Mouse (Mus musculus) midbrain, embryonic 12.5 days (tissue): ENCODE data around the gene Comp. TPM values are rescaled to one million over a fixed set of nuclear protein-coding genes. Genes with fewer than 3 reads are reported as not detected.

Experiments
- ATAC-seq: fragments of 200-750 bp; cut with Nextera tagmentation; 2 replicates; pipeline ENCODE4 v1.8.0; 2017; ENCODE audit warnings: low read depth, moderate TSS enrichment, moderate library complexity; ENCODE audit not compliant: low FRiP score
- H3K27ac ChIP-seq: fragments of 300-500 bp; sonication (generic); replicated peaks from 2 replicates; pipeline ENCODE4 v1.5.1; 2016; ENCODE audit warnings: mild to moderate bottlenecking
- H3K27me3 ChIP-seq: fragments of 300-500 bp; sonication (generic); 2 replicates; pipeline ENCODE4 v1.6.1; 2016; ENCODE audit warnings: mild to moderate bottlenecking
- H3K36me3 ChIP-seq: fragments of 300-500 bp; sonication (generic); 2 replicates; pipeline ENCODE4 v1.6.1; 2016
- H3K4me1 ChIP-seq: fragments of 300-500 bp; sonication (generic); 2 replicates; pipeline ENCODE4 v1.6.1; 2016
- H3K4me2 ChIP-seq: fragments of 300-500 bp; sonication (generic); replicated peaks from 2 replicates; pipeline ENCODE4 v1.6.1; 2016; ENCODE audit warnings: mild to moderate bottlenecking, moderate library complexity
- H3K4me3 ChIP-seq: fragments of 300-500 bp; sonication (generic); 2 replicates; pipeline ENCODE4 v1.5.1; 2016; ENCODE audit warnings: mild to moderate bottlenecking
- H3K9ac ChIP-seq: fragments of 300-500 bp; sonication (generic); replicated peaks from 2 replicates; pipeline ENCODE4 v1.6.1; 2016; ENCODE audit warnings: mild to moderate bottlenecking, moderate library complexity
- H3K9me3 ChIP-seq: fragments of 300-500 bp; sonication (generic); 2 replicates; pipeline ENCODE4 v1.6.1; 2016; ENCODE audit warnings: mild to moderate bottlenecking
- WGBS: fragments of 180-500 bp; shearing (Covaris S2); methylation state at CpG from one replicate; pipeline ENCODE4 v1.1.7; 2016; 5-methylcytosine and 5-hydroxymethylcytosine counted together
- polyA plus RNA-seq: library from polyadenylated mRNA; unstranded; fragments of >200 nt; fragmentation: Nextera tagmentation; extraction: Ambion mirVana; gene quantifications from 2 replicates; pipeline ENCODE4 v1.2.1, GENCODE M21; 2016

Gene Comp
- polyA plus RNA-seq, 1 experiment from 2014 or later: 0.23 TPM

DNA sequence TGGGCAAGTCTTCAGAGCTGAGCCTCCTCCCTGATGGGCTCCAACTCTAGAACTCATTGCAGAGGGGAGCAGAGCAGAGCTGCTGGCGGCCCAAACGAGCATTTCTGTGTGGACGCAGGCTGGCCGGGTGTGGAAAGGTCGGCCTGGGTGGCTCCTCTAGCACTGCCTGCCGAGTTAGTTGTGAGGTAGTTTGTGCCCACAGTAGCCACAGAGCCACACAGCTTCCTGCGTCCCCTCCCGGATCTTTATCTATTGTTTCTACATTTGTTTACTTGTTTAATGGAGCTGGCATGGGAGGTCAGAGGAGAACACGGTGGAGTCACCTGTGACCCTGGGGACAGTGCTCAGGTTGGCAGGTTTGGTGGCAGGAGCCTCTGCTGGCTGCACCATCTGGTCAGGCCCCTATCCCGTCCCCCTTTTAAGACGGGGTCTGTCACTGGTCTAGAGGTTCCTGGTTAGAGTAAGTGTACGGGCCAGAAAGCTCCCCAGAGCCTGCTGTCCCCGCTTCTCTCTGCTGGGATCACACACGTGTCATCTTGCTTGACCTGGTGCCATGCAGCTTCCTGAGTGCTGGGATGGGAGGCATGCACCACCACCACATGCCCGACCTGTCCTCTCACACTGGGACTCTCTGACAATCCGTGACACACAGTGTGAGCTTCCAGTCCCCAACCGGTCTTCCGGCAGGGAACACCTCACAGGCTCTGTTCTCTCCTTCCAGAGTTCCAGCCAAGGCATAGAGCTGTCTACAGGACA, 48.2 kb downstream of the Comp start:
- H3K9ac ChIP-seq: no peak overlapping the region
- H3K4me3 ChIP-seq: no peak overlapping the region
- peaks cover 14% of the 10 kb centered on the region for H3K4me1 ChIP-seq
- H3K9me3 ChIP-seq: no peaks in the 10 kb centered on the region
- no peak for ATAC-seq
- no peak overlapping the region for H3K4me2 ChIP-seq
- peaks cover 3% of the 10 kb centered on the region; the same call in 1 of the 2 replicates for H3K36me3 ChIP-seq
- WGBS: 85% methylated on average over 18 of the region's 18 CpGs
- H3K27ac ChIP-seq: no peak overlapping the region
- peaks cover 6% of the 10 kb centered on the region; the same call in 1 of the 2 replicates for H3K27me3 ChIP-seq

DNA sequence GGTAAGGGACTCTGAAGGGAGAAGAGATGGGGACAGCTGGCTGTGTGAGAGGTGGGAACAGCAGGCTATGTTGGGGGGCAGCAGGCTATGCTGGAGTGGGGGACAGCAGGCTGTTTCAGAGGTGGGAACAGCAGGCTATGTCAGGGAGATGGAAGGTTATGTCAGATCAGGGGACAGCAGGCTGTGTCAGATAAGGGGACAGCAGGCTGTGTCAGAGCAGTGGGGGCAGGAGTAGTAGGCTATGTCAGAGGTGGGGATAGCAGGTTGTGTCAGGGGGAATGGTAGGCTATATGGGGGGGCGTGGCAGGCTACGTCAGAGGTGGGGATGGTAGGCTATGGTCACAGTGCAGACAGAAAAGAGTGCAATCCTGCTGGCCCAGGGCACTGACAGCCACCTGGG, 49.4 kb downstream of the Comp start:
- Histone ChIP-seq H3K9me3 (no peaks in the 10 kb centered on the region), H3K4me2 (no peak overlapping the region), H3K4me3 (no peak overlapping the region), H3K9ac (0 out of 2 replicates have a peak overlapping the region, but pooled peaks have one; percentile 11), H3K36me3 (peaks cover 3% of the 10 kb centered on the region; the same call in 1 of the 2 replicates), H3K27ac (no peak overlapping the region), H3K27me3 (peaks cover 2% of the 10 kb centered on the region; the same call in 1 of the 2 replicates), H3K4me1 (peaks cover 3% of the 10 kb centered on the region; the same call in 1 of the 2 replicates)
- 86% methylated on average over 2 of the region's 2 CpGs for WGBS
- ATAC-seq: no peak

GRCm38 (mm10) chr8:70426300-70426907, 53.0 kb downstream of the Comp start:
- no peak overlapping the region for H3K4me2 ChIP-seq
- no peaks in the 10 kb centered on the region for H3K27me3 ChIP-seq
- no peak overlapping the region for H3K27ac ChIP-seq
- no peak for ATAC-seq
- H3K36me3 ChIP-seq: peaks cover 3% of the 10 kb centered on the region; the same call in 1 of the 2 replicates
- no peak overlapping the region for H3K4me3 ChIP-seq
- no peak overlapping the region for H3K9ac ChIP-seq
- WGBS: 92% methylated on average over 2 of the region's 2 CpGs
- H3K9me3 ChIP-seq: no peaks in the 10 kb centered on the region
- H3K4me1 ChIP-seq: no peaks in the 10 kb centered on the region

- Histone ChIP-seq H3K27me3 (no peaks in the 10 kb centered on the region), H3K4me3 (no peak overlapping the region), H3K4me2 (no peak overlapping the region), H3K9ac (no peak overlapping the region), H3K27ac (no peak overlapping the region), H3K9me3 (no peaks in the 10 kb centered on the region), H3K4me1 (no peaks in the 10 kb centered on the region), H3K36me3 (no peaks in the 10 kb centered on the region)
- 97% methylated on average over 4 of the region's 4 CpGs for WGBS
- ATAC-seq: no peak
Measured at GRCm38 (mm10) chr8:70431213-70431612, 57.9 kb downstream of the Comp start.

Other genes with a start within 250 kb of the Comp start
- gene Nr2c2ap, start 242.2 kb upstream of the Comp start, polyA plus RNA-seq: 23.3 and 23.8 TPM in 2 replicates
- 16.3 and 17.8 TPM in 2 replicates for gene Rfxank, start 234.4 kb upstream of the Comp start, polyA plus RNA-seq
- gene Borcs8, start 234.1 kb upstream of the Comp start, polyA plus RNA-seq: 37.1 and 41.9 TPM in 2 replicates
- 0.19 and 0.46 TPM in 2 replicates for gene Mef2b, start 233.8 kb upstream of the Comp start, polyA plus RNA-seq
- gene Tmem161a, start 201.2 kb upstream of the Comp start, polyA plus RNA-seq: 47.6 and 49.0 TPM in 2 replicates
- 3.9 and 4.3 TPM in 2 replicates for gene Slc25a42, start 161.3 kb upstream of the Comp start, polyA plus RNA-seq
- gene Sugp2, start 139.3 kb upstream of the Comp start, polyA plus RNA-seq: 82.5 and 88.6 TPM in 2 replicates
- gene Armc6, start 139.1 kb upstream of the Comp start, polyA plus RNA-seq: 45.5 and 47.1 TPM in 2 replicates
- 99.6 and 100 TPM in 2 replicates for gene Homer3, start 90.7 kb upstream of the Comp start, polyA plus RNA-seq
- 47.1 and 53.8 TPM in 2 replicates for gene Ddx49, start 71.1 kb upstream of the Comp start, polyA plus RNA-seq
- 222 and 235 TPM in 2 replicates for gene Cope, start 71.0 kb upstream of the Comp start, polyA plus RNA-seq
- gene Cers1, start 57.8 kb upstream of the Comp start, polyA plus RNA-seq: 15.3 and 17.1 TPM in 2 replicates
- gene Gdf1, start 43.7 kb upstream of the Comp start, polyA plus RNA-seq: 3.7 and 4.5 TPM in 2 replicates
- 32.8 and 38.0 TPM in 2 replicates for gene Upf1, start 20.3 kb upstream of the Comp start, polyA plus RNA-seq
- 22.8 and 23.6 TPM in 2 replicates for gene Crtc1, start 66.0 kb downstream of the Comp start, polyA plus RNA-seq
- 17.8 and 18.5 TPM in 2 replicates for gene Klhl26, start 103.4 kb downstream of the Comp start, polyA plus RNA-seq
- 19.3 and 21.7 TPM in 2 replicates for gene Tmem59l, start 113.8 kb downstream of the Comp start, polyA plus RNA-seq
- 0.92 and 1.6 TPM in 2 replicates for gene Crlf1, start 119.6 kb downstream of the Comp start, polyA plus RNA-seq
- 130 and 134 TPM in 2 replicates for gene Rex1bd, start 133.2 kb downstream of the Comp start, polyA plus RNA-seq
- gene Uba52, start 137.2 kb downstream of the Comp start, polyA plus RNA-seq: 748 and 749 TPM in 2 replicates
- 326 and 332 TPM in 2 replicates for gene Fkbp8, start 154.2 kb downstream of the Comp start, polyA plus RNA-seq
- gene Kxd1, start 154.4 kb downstream of the Comp start, polyA plus RNA-seq: 52.1 and 52.7 TPM in 2 replicates
- 18.7 and 21.6 TPM in 2 replicates for gene Ell, start 165.9 kb downstream of the Comp start, polyA plus RNA-seq
- 107 and 112 TPM in 2 replicates for gene Isyna1, start 220.8 kb downstream of the Comp start, polyA plus RNA-seq
- 115 and 118 TPM in 2 replicates for gene Ssbp4, start 235.3 kb downstream of the Comp start, polyA plus RNA-seq
- 1.0 and 1.6 TPM in 2 replicates for gene Lrrc25, start 242.6 kb downstream of the Comp start, polyA plus RNA-seq